Mouse (Mus musculus): ENCODE data around the gene BC024063. TPM values are rescaled to one million over a fixed set of nuclear protein-coding genes. Genes with fewer than 3 reads are reported as not detected.

The BC024063 gene
- total and polyA plus RNA-seq, 3 experiments: 2.6 to 9.6 (median 2.8) TPM

DNA sequence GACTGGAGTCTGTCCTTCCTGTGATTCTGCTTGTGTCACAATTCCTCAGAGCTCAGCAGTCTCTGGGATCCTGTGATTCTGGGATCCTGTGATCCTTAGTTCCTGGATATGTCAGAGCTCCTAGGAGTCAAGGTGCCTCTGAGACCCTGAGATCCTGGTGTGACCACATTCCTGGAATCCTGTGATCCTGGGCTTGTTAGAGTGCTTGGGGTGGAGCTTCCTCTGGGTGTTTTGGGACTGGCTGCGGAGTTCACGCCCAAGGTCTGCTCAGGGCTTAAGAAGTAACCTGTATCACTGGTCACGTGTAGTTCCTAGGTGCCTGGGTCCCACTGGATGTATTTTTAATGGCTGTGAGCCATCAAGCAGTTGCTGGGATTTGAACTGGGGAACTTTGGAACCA, 34.1 kb downstream of the BC024063 start:
- H3K4me2 ChIP-seq (ENCODE audit: insufficient read depth, low read depth, poor library complexity, severe bottlenecking): no peak overlapping the region
- no peak for DNase-seq (ENCODE audit: extremely low read depth)
- no peak overlapping the region for H3K9ac ChIP-seq (ENCODE audit: insufficient read depth, low read depth)
- no peak overlapping the region for H3K27ac ChIP-seq (ENCODE audit: insufficient read depth, low read depth)
- peaks cover 2% of the 10 kb centered on the region for H3K27me3 ChIP-seq (replicated peaks)
- H3K79me2 ChIP-seq (replicated peaks; ENCODE audit: control insufficient read depth, extremely low read depth, insufficient read depth, poor library complexity, severe bottlenecking): no peaks in the 10 kb centered on the region
- TF ChIP-seq SMC3 (IDR thresholded peaks at IDR 0.05; ENCODE audit: low read depth, low read length): no peak
- TF ChIP-seq RAD21 (IDR thresholded peaks at IDR 0.05; ENCODE audit: low read depth, low read length): no peak
- no peak for TF ChIP-seq ZMIZ1 (IDR thresholded peaks at IDR 0.05; ENCODE audit: low read depth, low read length)
- TF ChIP-seq GABPA (IDR thresholded peaks at IDR 0.05; ENCODE audit: insufficient replicate concordance, low read depth, low read length): no peak
- TF ChIP-seq NELFE (IDR thresholded peaks at IDR 0.05; ENCODE audit: low read depth, low read length): no peak
- no peak for TF ChIP-seq RCOR1 (conservative IDR thresholded peaks at IDR 0.05; ENCODE audit: low read depth, low read length)
- no peak for TF ChIP-seq POLR2A (IDR thresholded peaks at IDR 0.05; ENCODE audit: low read depth, low read length)
- TF ChIP-seq SIN3A (IDR thresholded peaks at IDR 0.05; ENCODE audit: low read length): no peak
- TF ChIP-seq ZC3H11A (IDR thresholded peaks at IDR 0.05; ENCODE audit: low read depth, low read length): no peak
- no peak for TF ChIP-seq JUN (IDR thresholded peaks at IDR 0.05; ENCODE audit: insufficient read depth, low read depth, low read length)
- TF ChIP-seq KAT2A (IDR thresholded peaks at IDR 0.05; ENCODE audit: insufficient replicate concordance, low read length): no peak
- TF ChIP-seq CHD2 (IDR thresholded peaks at IDR 0.05; ENCODE audit: low read length): no peak
- TF ChIP-seq BHLHE40 (IDR thresholded peaks at IDR 0.05; ENCODE audit: low read depth, low read length): no peak
- TF ChIP-seq EP300 (IDR thresholded peaks at IDR 0.05; ENCODE audit: low read length): no peak
- no peak for TF ChIP-seq IRF4 (IDR thresholded peaks at IDR 0.05; ENCODE audit: low read depth, low read length)
- no peak for TF ChIP-seq POLR2AphosphoS2 (IDR thresholded peaks at IDR 0.05; ENCODE audit: low read depth, low read length)
- no peak for TF ChIP-seq ZNF384 (IDR thresholded peaks at IDR 0.05; ENCODE audit: low read depth, low read length)
- no peaks in the 10 kb centered on the region for H3K4me1 ChIP-seq (ENCODE audit: control insufficient read depth in 1 of 2, insufficient read depth in 2 of 2)
- dilution Hi-C loops (cut with MboI; ENCODE audit: extremely low pct_ligation_motif_present, extremely low pct_unique_long_range_greater_than_20kb, low sequenced_read_pairs): no loop called here
- H3K4me3 ChIP-seq (replicated peaks in 1 of 3; ENCODE audit: low read depth in 2 of 3, low read length in 2 of 3, poor library complexity in 1 of 3): no peak overlapping the region
- no peaks in the 10 kb centered on the region for H3K36me3 ChIP-seq (replicated peaks in 1 of 2; ENCODE audit: control insufficient read depth in 1 of 2, insufficient read depth in 1 of 2, low read length in 1 of 2)
- in situ Hi-C loops (cut with MboI; ENCODE audit: low pct_ligation_motif_present, low pct_unique_long_range_greater_than_20kb, low sequenced_read_pairs): no loop called here
- H3K9me3 ChIP-seq (replicated peaks; ENCODE audit: low read length): peaks cover 11% of the 10 kb centered on the region

DNA sequence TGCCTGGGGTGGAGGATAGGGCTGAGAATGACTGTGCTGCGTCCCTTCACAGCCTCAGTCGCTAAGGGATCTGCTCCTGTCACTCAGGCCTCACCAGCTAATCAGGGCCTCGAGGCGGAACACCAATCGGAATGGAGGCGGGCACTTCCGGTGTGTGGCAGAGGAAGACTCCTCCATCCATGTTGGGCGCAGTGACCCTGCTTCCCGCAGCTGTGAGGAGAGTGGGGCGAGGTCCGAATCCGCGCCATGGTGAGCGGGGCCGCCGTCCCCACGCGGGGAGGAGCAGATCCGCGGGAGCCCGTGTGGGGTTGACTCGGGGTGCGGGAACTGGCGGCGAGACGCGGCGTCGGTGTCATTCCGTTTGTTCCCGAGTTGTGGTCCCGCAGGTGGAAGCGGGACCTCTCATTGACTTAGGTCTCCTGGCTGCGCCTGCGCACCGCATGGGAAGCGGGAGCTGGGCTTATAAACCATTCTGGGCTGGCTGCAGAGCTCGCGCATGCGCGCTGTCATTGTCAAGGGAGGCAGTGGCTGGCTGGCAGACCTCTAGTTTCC, 44.8 kb downstream of the BC024063 start, which contains the start of gene AU041133:
TSS of gene AU041133 (plus strand) at position 164 of the 552 bp plus-strand sequence.
- peaks cover 0 to 10% of the 10 kb centered on the region in 2 experiments for H3K36me3 ChIP-seq (replicated peaks in 1 of 2; ENCODE audit: control insufficient read depth in 1 of 2, insufficient read depth in 1 of 2, low read length in 1 of 2)
- TF ChIP-seq TBP (conservative IDR thresholded peaks at IDR 0.05; ENCODE audit: low read depth, low read length) (peak; percentile 12; the same call in 1 of the 2 replicates), MAZ (IDR thresholded peaks at IDR 0.05; ENCODE audit: low read depth, low read length) (0 out of 2 replicates have a peak, but pooled peaks have one; percentile 9), POLR2AphosphoS2 (IDR thresholded peaks at IDR 0.05; ENCODE audit: low read depth, low read length) (peak; percentile 85; the same call in 1 of the 2 replicates), ETS1 (conservative IDR thresholded peaks at IDR 0.05; ENCODE audit: low read depth, low read length) (no peak), IRF4 (IDR thresholded peaks at IDR 0.05; ENCODE audit: low read depth, low read length) (peak; percentile 30), CHD2 (IDR thresholded peaks at IDR 0.05; ENCODE audit: low read length) (no peak), USF2 (conservative IDR thresholded peaks at IDR 0.05; ENCODE audit: low read depth, low read length) (no peak), JUND (conservative IDR thresholded peaks at IDR 0.05; ENCODE audit: low read depth, low read length) (no peak), POLR2A (IDR thresholded peaks at IDR 0.05; ENCODE audit: low read depth, low read length) (peak; percentile 97), SIN3A (IDR thresholded peaks at IDR 0.05; ENCODE audit: low read length) (peak; percentile 57), MYC (IDR thresholded peaks at IDR 0.05; ENCODE audit: low read depth, low read length) (peak; percentile 19; the same call in 1 of the 2 replicates), MXI1 (IDR thresholded peaks at IDR 0.05; ENCODE audit: low read depth, low read length) (peak; percentile 43; the same call in 1 of the 2 replicates), TCF12 (IDR thresholded peaks at IDR 0.05; ENCODE audit: low read depth, low read length) (peak; percentile 69; the same call in 1 of the 2 replicates), ELF1 (IDR thresholded peaks at IDR 0.05; ENCODE audit: low read depth, low read length) (peak; percentile 86), NRF1 (IDR thresholded peaks at IDR 0.05; ENCODE audit: low read depth, low read length) (peak; percentile 97), NELFE (IDR thresholded peaks at IDR 0.05; ENCODE audit: low read depth, low read length) (peak; percentile 94), ZC3H11A (IDR thresholded peaks at IDR 0.05; ENCODE audit: low read depth, low read length) (no peak), MEF2A (IDR thresholded peaks at IDR 0.05; ENCODE audit: borderline replicate concordance, low read depth, low read length) (peak; percentile 28; the same call in 1 of the 2 replicates), ZMIZ1 (IDR thresholded peaks at IDR 0.05; ENCODE audit: low read depth, low read length) (peak; percentile 86), JUN (IDR thresholded peaks at IDR 0.05; ENCODE audit: insufficient read depth, low read depth, low read length) (no peak), HCFC1 (IDR thresholded peaks at IDR 0.05; ENCODE audit: low read depth, low read length) (peak; percentile 68)
- dilution Hi-C loops (cut with MboI; ENCODE audit: extremely low pct_ligation_motif_present, extremely low pct_unique_long_range_greater_than_20kb, low sequenced_read_pairs): no loop called here
- peak within 1 kb of the TSS; percentile 61 for H3K27ac ChIP-seq (ENCODE audit: insufficient read depth, low read depth)
- peaks cover 11% of the 10 kb centered on the region; the same call in 1 of the 2 replicates for H3K79me2 ChIP-seq (replicated peaks; ENCODE audit: control insufficient read depth, extremely low read depth, insufficient read depth, poor library complexity, severe bottlenecking)
- H3K4me2 ChIP-seq (ENCODE audit: insufficient read depth, low read depth, poor library complexity, severe bottlenecking): peak within 1 kb of the TSS; percentile 73
- peaks cover 13% of the 10 kb centered on the region for H3K27me3 ChIP-seq (replicated peaks)
- peaks cover 17% of the 10 kb centered on the region for H3K9me3 ChIP-seq (replicated peaks; ENCODE audit: low read length)
- H3K4me3 ChIP-seq (replicated peaks in 1 of 3; ENCODE audit: low read depth in 2 of 3, low read length in 2 of 3, poor library complexity in 1 of 3): peak within 1 kb of the TSS; percentile 68 to 77 (median 74)
- H3K9ac ChIP-seq (ENCODE audit: insufficient read depth, low read depth): peak within 1 kb of the TSS; percentile 51
- in situ Hi-C loops (cut with MboI; ENCODE audit: low pct_ligation_motif_present, low pct_unique_long_range_greater_than_20kb, low sequenced_read_pairs): no loop called here
- H3K4me1 ChIP-seq (ENCODE audit: control insufficient read depth in 1 of 2, insufficient read depth in 2 of 2): peaks cover 8 to 15% of the 10 kb centered on the region in 2 experiments
- peak; percentile 95 for DNase-seq (ENCODE audit: extremely low read depth)

Data from CH12.LX (cell line).